Mouse (Mus musculus): ENCODE measurements around the gene Tspo.

The Tspo gene

DNA sequence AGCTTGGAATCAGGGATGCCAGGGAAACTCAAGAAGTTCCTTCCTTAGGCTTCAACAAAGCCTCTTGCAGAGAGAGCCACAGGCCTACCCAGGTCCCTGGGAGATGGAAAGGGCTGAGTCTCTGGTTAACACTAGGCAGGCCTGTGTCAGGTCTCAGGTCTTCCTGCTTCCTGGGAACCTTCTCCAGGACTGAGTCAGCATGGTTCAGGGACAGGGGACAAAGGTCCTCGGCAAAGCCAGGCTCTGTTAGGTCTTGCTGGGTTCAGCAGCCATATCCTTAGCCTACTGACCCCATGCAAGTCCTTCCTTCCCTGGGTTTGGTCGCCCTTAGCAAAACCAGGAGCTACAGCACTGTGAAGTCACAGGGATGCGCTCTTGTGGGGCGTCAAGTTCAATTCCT is 27.4 kb downstream of the Tspo start:
- DNase-seq = no peak

DNA sequence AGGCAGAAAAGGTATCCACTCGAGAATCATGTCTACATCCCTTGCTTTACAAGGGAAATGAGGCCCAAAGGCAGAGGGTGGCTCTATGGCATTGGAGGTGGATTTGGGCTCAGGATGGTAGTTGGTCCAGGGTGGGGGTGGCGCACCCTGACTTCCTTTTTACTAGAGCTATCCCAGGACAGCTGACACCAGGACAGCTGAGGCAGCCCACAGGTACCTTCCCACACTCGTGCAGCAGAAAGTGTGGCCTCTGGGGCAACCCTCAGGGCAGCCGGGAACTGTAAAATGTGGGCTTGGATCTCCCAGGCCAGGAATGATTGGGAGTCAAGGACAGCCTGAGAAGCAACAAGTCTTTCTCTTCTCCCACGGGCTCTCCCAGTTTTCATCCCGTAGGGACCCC is 28.4 kb downstream of the Tspo start:
- DNase-seq = no peak

DNA sequence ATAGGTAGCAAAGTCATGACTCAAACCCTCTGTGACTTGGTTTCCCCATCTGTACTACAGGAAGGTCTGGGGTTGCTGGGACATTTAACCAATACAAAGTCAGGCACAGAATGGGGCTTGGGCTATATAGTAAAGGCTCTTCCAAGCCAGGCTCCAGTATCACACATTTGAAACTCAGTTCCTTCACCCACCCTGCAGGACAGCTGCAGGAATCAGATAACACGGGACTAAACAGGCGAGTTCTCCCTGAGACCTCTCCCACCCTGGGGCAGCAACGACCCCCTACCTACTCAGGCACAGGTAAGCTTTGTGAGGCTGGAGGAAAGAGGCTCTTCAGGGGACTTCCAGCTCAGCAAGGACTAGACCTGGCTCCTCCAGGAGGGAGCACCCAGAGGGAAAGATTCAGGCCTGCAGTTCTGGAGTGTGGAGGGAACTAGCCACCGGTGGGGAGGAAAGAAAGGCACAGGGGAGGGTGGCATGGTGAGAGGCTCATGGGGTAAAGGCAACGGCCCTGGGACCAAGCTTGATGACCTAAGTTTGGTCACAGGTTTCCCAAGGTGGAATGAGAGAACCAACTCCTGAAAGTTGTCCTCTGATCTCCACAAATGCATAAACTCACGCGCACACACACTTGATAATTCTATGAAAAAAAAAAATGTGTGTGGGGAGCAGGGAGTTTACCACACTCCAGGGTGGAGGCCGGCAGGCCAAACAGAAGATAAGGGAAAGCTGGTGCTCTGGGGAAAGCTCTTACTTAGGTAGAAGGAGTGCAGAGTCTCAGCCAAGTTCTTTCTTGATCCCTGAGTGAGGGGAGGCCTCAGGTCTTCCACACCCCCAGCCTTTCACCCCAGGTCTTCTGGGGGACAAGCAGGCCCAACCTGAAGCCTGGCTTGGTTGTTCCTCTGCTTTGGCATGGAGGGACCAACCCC is 29.1 kb downstream of the Tspo start:
- DNase-seq = no peak

DNA sequence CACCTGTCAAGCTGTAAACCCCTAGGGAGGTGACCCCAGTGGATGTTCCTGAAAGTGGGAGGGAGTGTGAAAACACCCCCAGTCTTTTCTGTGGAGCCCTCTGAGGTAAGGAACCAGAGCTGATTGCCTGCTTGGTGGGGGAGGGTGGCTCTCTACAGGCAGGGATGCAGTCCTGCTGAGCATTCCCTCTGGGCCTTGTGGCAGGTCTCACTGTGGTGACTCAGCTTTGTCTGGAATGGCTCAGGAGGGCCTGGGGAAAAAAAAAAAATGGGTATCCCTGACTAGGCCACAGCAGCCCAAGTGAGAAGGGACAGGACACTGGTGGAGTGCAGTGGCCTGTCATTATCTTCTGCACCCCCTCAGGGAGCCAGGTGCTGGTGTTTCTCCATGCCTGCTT is 29.8 kb downstream of the Tspo start:
- DNase-seq = no peak

DNA sequence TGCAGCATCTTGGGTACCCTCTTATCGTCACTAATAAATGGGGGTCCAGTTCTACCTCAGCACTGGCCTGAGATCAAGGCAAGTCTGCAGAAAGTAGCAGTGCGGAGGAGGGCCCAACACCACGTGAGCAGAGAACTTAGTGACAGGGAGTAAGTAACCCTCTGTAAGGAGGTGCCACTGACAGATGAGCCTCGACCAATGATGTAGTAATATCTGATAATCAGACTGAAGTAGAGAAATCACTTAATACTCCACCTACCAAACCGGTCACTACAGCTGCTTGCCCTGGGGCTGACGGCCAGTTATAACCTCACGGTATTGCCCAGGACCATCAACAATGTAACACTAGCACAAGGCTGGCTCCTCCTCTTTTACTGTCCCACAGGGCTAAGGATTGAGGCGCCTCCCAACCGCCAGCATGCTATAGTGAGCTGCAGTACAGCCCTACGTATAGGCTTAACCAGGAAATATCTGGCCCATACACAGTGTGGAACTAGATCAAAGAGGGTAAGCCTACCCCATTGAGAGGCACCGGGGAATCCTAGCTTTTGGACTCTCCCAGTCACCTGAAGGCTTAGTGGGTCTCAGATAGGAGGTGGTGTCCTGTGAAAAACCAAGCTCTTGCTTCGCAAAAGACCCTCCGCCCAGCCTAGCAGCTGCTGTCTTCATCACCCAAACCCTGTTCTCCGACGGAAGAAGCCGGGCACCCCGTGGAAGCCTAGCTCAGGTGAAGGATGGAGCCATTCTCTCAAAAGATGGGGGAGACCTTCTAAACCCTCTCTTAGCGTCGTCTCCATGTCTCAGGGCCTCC is 30.5 kb downstream of the Tspo start:
- DNase-seq = no peak

DNA sequence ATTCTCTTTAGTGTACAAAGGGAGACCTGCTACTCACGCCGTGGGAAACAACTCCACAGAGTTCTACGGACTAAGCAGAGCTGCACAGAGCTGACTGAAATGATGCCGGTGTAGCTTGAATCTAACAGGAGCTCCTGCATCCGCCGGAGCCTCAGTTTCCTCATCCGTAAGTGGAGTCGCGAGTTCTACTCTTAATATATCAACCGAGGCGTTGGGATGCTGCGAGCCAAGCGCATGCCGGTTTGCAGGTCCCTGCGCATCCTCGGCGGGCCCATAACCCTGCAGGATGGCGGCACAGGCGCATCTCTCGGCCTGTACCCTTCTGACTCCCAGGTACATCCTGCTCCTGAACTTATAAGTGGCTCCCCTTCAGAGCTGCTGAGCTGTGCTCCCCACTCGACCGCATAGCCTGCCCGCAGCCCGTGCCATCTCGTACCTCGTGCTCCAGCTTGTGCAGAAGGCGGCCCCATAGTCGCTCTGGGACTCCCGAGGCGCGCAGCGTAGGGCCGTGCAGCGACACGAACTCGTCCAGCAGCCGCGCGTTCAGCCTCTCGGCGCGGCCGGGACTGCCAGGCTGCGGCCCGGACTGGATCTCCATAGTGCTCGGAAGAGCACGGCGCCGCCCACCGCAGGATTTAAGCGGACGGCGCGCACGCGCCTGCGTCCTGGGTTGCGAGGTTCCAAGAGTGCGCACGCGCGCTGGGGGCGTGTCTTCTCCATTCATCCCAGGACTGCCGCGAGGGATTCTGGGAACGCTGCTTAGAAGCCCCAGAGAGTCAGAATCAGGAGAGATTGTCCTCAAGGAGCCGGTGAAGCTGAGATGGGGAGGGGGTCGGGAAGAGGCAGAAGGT is 31.3 kb downstream of the Tspo start, which contains the start of gene Ttll12:
Ttll12 (minus strand) TSS at position 645 of the 851 bp plus-strand sequence.
- peak; percentile 95 for DNase-seq

DNA sequence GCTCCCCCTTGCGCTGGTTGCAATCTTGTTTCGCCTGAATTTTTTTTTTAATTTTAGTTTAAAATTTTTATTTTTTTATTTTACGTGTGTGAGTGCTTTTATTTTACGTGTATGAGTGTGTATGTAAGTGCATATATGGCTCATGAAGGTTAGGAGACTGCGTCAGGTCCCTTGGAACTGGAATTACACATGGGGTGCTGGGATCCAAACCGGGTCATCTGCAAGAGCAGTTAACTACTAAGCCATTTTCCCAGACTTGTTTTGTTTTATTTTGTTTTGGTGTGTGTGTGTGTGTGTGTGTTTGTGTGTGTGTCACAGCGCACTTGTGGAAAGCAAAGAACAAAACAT is 31.9 kb downstream of the Tspo start:
- no peak for DNase-seq

DNA sequence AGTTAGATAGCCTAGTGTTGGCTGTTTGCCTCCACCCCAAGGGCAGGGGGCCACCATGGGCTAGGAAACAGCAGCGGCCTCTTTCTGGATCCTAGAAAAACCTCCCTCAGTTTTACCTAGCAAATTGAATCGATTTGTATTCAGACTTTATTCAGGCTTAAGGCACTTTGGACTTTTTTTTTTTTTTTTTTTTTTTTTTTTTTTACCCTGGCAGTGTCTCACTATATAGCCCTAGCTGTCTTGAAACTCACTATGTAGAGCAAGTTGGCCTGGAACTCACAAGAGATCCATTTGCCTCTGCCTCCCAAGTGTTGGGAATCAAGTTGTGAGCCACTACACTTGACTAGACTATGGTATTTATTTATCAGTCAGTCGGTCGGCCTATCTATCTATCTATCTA is 33.4 kb downstream of the Tspo start:
- no peak for DNase-seq

DNA sequence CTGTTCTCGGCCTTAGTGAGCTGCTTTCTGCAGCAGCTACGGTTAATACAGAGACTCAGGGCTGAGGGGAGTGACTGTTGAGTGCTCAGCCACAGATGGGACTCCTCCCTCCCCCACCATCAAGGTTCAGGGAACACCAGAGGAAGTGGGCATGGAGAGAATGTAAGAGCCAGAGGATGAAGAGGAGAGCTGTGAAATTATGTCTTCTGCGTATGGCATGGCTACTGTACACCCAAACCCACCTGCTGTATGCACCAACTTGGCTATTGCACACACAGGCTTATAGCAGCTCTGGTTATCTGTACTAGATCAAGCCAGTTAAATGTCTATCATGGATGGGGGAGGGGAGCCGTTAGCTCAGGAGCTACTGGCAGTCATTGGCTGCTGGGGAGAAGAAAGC is 37.8 kb downstream of the Tspo start:
- no peak for DNase-seq

DNA sequence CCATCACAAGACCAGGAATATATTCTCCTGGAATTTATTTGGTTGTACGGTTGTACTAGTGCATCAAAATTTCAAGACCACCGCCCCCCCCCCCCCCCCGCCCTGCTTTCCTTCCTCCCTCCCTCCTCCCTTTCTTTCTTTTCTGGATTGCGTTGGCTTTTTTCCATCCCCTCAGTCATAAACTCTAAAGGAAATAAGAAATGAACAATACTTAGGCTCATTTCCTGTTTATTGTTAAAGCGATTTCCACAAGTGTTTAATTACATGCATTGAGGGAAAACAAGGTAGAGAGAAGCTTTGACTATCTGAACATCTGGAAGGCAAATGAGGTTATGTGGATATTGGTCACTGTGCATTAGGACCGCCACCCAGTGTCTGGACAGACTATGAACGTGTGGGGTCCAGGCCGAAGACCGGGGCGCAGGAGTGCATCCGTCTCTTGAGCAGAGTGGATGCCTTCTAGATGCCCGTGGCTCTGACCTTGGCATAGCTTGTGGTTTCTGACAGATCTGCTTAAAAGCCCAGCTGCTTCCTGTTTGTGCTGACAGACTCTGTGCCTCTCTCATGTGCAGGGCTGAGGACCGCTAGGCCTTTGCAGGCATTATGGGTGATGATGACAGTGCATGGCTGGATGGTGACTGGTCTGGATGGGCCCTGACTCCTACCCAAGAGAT is 39.1 kb downstream of the Tspo start:
- no peak for DNase-seq

DNA sequence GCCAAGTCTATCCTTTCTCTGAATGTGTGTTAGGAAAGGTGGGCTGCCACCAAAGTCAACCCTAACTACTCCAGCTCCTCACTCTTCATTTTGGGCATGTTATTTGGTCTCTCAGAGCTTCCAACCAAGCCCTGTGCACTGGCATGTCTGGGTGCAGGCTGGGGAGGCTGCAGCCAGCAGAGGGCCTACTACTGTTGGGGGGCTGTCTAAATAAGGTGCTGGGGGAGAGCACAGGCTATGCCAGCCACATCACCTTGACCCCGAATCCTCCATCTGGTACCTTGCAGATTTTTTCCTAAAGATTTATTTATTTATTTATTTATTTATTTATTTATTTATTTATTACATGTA is 39.6 kb downstream of the Tspo start:
- DNase-seq = no peak

DNA sequence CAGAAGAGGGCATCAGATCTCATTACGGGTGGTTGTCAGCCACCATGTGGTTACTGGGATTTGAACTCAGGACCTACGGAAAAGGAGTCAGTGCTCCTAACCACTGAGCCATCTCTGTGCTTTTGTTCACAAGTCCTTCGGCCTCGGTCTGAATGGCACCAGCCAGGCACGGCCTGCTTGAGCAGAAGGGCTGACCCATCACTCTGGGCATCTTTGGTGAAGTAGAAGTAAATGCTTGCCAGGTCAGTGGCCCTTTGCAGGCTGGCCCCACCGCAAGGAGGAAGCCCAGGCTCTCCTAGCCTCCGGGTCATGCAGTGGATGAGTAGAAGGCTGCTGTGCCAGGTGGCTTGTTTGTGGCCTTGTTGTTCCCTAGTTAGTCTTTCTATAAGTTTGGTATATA is 40.0 kb downstream of the Tspo start:
- no peak for DNase-seq

DNA sequence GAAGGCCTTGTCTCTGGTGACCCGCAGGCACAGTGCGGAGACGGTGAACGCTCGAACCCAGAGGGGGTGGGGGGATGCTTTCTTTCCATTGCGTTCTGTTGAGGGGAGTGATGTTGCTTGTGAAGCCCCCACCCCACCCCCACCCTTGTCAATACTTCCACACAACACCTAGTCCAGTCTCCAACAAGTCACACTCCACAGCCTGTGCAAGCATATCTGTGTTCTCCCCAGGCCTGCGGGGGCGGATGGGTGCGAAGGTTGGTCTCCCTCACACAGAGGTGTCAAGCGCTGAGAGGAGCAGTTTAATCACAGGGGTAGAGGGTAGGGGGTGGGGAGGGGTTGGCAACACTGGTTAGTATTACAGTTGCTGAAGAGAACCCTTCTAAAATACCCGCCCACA is 42.8 kb downstream of the Tspo start:
- DNase-seq = no peak

DNA sequence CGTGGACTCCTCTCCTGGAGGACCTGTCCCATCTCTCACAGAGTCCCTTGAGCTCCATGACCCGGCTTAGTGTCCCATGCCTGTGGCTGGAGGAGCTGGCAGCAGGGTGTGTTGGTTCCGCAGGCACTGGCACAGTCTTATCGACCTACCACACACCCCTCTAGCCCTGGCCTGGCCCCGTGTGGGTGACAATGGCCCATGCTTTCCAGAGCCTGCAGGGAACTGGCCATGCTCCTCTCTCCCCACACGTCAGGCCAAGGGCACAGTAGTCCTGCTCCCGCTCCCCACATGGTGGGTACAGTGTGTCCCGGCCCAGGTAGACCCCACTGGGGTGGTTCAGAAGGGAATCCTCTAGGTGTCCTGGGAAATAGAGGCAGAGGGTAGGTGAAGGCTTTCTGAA is 43.3 kb downstream of the Tspo start:
- DNase-seq = no peak

DNA sequence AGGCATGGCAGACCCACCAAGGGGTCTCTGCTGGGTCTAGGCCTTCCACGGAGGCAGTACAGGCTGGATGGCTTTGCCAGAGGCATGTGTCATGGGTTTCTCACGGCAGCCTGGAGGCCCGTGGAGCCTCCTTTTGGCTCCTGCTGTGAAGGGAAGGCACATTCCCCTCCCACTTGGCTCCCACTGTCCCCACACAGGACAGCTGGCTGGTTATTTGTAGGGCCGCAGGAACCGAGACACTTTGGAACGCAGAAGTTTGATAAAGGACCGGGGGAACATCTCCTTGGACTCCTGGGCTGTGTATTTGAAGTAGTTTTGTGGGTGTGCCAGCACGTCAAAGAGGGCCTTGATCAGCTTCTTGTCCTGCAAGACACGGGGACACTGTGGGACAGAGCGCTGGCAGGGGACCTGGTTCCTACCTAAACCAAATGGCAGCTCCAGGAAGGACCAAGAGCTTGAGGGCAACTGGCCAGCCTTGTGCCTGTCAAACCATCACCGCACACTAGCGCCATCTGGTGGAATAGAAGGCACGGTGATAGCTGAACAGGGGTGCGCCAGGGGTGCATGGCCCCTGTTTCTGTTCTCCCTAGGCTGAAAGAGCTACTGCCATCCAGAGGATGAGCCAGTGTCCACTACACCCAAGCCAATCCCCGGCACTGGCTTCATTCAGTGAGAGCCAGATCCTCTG is 43.9 kb downstream of the Tspo start:
- peak; percentile 69 for DNase-seq

DNA sequence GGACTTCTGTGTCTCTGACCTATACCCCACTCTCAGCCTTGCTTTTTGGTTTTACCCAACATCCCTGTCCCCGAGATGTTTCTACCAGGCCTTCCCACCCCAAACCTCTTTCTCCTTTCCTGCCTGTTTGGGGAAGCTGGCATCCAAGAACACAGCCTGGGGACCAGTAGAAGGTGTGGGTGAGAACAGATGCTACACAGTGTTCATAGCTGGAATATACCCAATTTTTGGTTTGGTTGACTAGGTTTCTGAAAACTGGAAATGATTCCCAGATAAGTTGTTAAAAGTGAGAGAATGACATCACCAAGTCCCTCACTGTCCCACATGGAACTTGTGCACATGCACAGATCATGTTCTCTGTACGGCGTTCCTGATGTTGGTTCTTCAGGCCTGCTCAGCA is 51.9 kb downstream of the Tspo start:
- DNase-seq = no peak

Measured in cerebellum, adult 11 months (tissue).